Mouse (Mus musculus) lung, postnatal 0 days (tissue): ENCODE data around the gene 6030468B19Rik.

ENCODE experiments used
- CTCF ChIP-seq: IDR thresholded peaks from 2 replicates; pipeline ENCODE4 v1.5.1; 2016; ENCODE audit warnings: antibody characterized with exemption, mild to moderate bottlenecking
- EP300 ChIP-seq: IDR thresholded peaks from 2 replicates; pipeline ENCODE4 v1.6.1; 2016; ENCODE audit warnings: antibody characterized with exemption, mild to moderate bottlenecking, control low read depth

DNA sequence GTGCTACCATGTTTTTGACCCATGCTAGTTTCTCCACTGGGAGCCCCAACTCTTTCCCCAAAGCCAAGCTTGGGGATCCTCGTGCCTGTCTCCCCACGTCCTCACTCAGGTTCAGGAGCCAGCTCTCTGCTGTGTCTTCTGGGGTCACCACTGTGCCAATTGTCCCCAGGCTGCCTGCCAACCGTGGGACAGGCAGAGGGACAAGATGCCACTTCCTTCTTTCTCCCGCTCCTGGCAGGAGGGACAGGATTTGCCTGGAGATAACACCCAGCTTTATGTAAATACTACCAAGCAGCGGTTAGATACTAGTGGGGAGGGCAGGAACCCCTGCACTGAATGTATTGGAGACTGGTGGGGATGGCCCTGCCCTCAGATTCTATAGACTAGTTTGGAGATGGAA is 16.4 kb downstream of the 6030468B19Rik start:
- TF ChIP-seq CTCF, result no peak
- no peak; the same call in 1 of the 2 replicates for TF ChIP-seq EP300
